Mouse (Mus musculus): ENCODE data around the gene Olfr1008. TPM values are rescaled to one million over a fixed set of nuclear protein-coding genes. Genes with fewer than 3 reads are reported as not detected.

Olfr1008 gene
- not detected in 2 replicates for polyA plus RNA-seq (2012; rRNA removed; ENCODE audit: low replicate concordance)

GRCm38 (mm10) chr2:85689131-85689530, at the start of gene Olfr1008:
Olfr1008 (plus strand) TSS chr2:85689431.

GRCm38 (mm10) chr2:85650604-85651003, 38.6 kb upstream of the Olfr1008 start, which contains the start of gene Olfr1002:
Olfr1002 (minus strand) TSS chr2:85650704.

GRCm38 (mm10) chr2:85664355-85664754, 24.9 kb upstream of the Olfr1008 start, which contains the start of gene Olfr154:
Olfr154 (minus strand) TSS chr2:85664455.

DNA sequence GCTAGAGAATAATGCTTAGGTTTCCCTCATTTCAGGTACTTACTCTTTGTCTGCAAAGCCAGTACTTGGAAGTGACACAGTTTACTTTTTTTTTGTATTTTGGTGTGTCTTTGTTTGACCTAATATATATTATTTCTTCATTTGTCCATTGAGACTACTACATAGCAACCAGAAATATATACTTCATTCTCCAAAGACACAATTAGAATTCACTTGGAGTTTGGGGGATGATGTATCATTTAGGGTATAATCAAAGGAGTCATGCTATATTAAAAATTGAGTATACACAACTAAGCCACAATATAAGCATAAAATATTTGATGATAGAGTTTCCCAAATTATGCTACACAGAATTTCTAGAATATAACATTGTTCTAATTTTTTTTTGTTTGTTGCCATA, 10.6 kb upstream of the Olfr1008 start, which contains the start of gene Olfr1006:
Gene Olfr1006 (minus strand): TSS at position 101 of the 400 bp plus-strand sequence.

GRCm38 (mm10) chr2:85715119-85715518, 25.9 kb downstream of the Olfr1008 start, which contains the start of gene Olfr1009:
Olfr1009 (plus strand) TSS chr2:85715419.

Other genes with a start within 250 kb of the Olfr1008 start
- gene Olfr995, start 245.8 kb upstream of the Olfr1008 start, polyA plus RNA-seq (2012; rRNA removed; ENCODE audit: low replicate concordance), result not detected in 2 replicates
- gene 4833423E24Rik, start 170.4 kb upstream of the Olfr1008 start, polyA plus RNA-seq (2012; rRNA removed; ENCODE audit: low replicate concordance), result not detected in 2 replicates
- not detected in 2 replicates for gene Olfr996, start 110.2 kb upstream of the Olfr1008 start, polyA plus RNA-seq (2012; rRNA removed; ENCODE audit: low replicate concordance)
- gene Olfr998, start 100.5 kb upstream of the Olfr1008 start, polyA plus RNA-seq (2012; rRNA removed; ENCODE audit: low replicate concordance), result not detected in 2 replicates
- gene Olfr1000, start 77.5 kb upstream of the Olfr1008 start, polyA plus RNA-seq (2012; rRNA removed; ENCODE audit: low replicate concordance), result not detected in 2 replicates
- gene Olfr1002, start 38.7 kb upstream of the Olfr1008 start, polyA plus RNA-seq (2012; rRNA removed; ENCODE audit: low replicate concordance), result not detected in 2 replicates
- not detected in 2 replicates for gene Olfr154, start 25.0 kb upstream of the Olfr1008 start, polyA plus RNA-seq (2012; rRNA removed; ENCODE audit: low replicate concordance)
- not detected in 2 replicates for gene Olfr1006, start 10.7 kb upstream of the Olfr1008 start, polyA plus RNA-seq (2012; rRNA removed; ENCODE audit: low replicate concordance)
- gene Olfr1009, start 26.0 kb downstream of the Olfr1008 start, polyA plus RNA-seq (2012; rRNA removed; ENCODE audit: low replicate concordance), result not detected in 2 replicates
- gene Olfr1012, start 73.3 kb downstream of the Olfr1008 start, polyA plus RNA-seq (2012; rRNA removed; ENCODE audit: low replicate concordance), result not detected in 2 replicates
- gene Olfr1013, start 77.7 kb downstream of the Olfr1008 start, polyA plus RNA-seq (2012; rRNA removed; ENCODE audit: low replicate concordance), result not detected in 2 replicates
- gene Olfr1014, start 83.3 kb downstream of the Olfr1008 start, polyA plus RNA-seq (2012; rRNA removed; ENCODE audit: low replicate concordance), result not detected in 2 replicates
- not detected in 2 replicates for gene Olfr1015, start 92.6 kb downstream of the Olfr1008 start, polyA plus RNA-seq (2012; rRNA removed; ENCODE audit: low replicate concordance)
- gene Olfr1016, start 113.1 kb downstream of the Olfr1008 start, polyA plus RNA-seq (2012; rRNA removed; ENCODE audit: low replicate concordance), result not detected in 2 replicates
- gene Olfr1018, start 129.0 kb downstream of the Olfr1008 start, polyA plus RNA-seq (2012; rRNA removed; ENCODE audit: low replicate concordance), result not detected in 2 replicates
- not detected in 2 replicates for gene Olfr1019, start 156.1 kb downstream of the Olfr1008 start, polyA plus RNA-seq (2012; rRNA removed; ENCODE audit: low replicate concordance)
- not detected in 2 replicates for gene Olfr1020, start 157.6 kb downstream of the Olfr1008 start, polyA plus RNA-seq (2012; rRNA removed; ENCODE audit: low replicate concordance)
- gene Olfr1022, start 179.2 kb downstream of the Olfr1008 start, polyA plus RNA-seq (2012; rRNA removed; ENCODE audit: low replicate concordance), result not detected in 2 replicates
- not detected in 2 replicates for gene Olfr1023, start 196.2 kb downstream of the Olfr1008 start, polyA plus RNA-seq (2012; rRNA removed; ENCODE audit: low replicate concordance)
- gene Olfr1024, start 215.6 kb downstream of the Olfr1008 start, polyA plus RNA-seq (2012; rRNA removed; ENCODE audit: low replicate concordance), result not detected in 2 replicates
- gene Olfr1025-ps1, start 225.8 kb downstream of the Olfr1008 start, polyA plus RNA-seq (2012; rRNA removed; ENCODE audit: low replicate concordance), result not detected in 2 replicates
- not detected in 2 replicates for gene Olfr1026, start 232.1 kb downstream of the Olfr1008 start, polyA plus RNA-seq (2012; rRNA removed; ENCODE audit: low replicate concordance)

Measured in duodenum, adult 2 months (tissue).